Comparison of ENCODE assay signal across 10 mouse cellular contexts in the genomic region with DNA sequence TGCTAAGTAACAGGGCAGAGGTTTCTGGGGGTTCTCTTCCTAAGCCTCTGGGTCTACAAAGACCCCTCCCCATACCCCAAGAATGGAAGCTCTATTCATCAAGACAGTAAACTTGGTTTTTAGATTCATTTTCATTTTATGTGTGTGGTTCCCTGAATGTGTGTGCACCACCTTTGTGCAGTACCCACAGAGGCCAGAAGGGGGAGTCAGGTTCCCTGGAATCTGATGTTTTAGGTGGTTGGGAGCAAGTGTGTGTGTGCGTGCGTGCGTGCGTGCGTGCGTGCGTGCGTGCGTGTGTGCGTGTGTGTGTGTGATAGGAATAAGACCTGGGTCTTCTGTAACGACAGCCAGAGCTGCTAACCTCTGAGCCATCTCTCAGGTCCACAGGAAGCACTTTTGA. TPM values are rescaled to one million over a fixed set of nuclear protein-coding genes. Genes with fewer than 3 reads are reported as not detected.
A peak's percentile ranks its signal among the peaks of the same experiment; 100 is the strongest.
DNase-seq lines count a peak whose midpoint lies in the region; ATAC-seq and TF ChIP-seq lines count a peak whose summit lies in the region.
"Had no signal": no experiment of that assay in that cellular context is flagged by ENCODE, and none has a peak within 500 bp of the region (broad histone marks: within the 10 kb centered on the region; RNA-seq: fewer than 3 reads in every experiment).

No protein-coding gene starts in this region.

- 88% methylated on average over 11 of the region's 11 CpGs for WGBS in heart, embryonic 12.5 days
- WGBS in embryonic facial prominence, embryonic 13.5 days: 91% methylated on average over 11 of the region's 11 CpGs

- no peak overlapping the region for H3K9ac ChIP-seq in heart, embryonic 12.5 days
- H3K9ac ChIP-seq in embryonic facial prominence, embryonic 13.5 days: no peak overlapping the region
- H3K9ac ChIP-seq: embryonic facial prominence, embryonic 15.5 days had no signal

- no peaks in the 10 kb centered on the region for H3K36me3 ChIP-seq in heart, embryonic 12.5 days
- no peaks in the 10 kb centered on the region for H3K36me3 ChIP-seq in testis, adult 2 months (ENCODE audit: control insufficient read depth, insufficient read depth, low read length)
- no peaks in the 10 kb centered on the region for H3K36me3 ChIP-seq in embryonic facial prominence, embryonic 13.5 days
- H3K36me3 ChIP-seq: embryonic facial prominence, embryonic 15.5 days had no signal

- no peak for ATAC-seq in heart, embryonic 12.5 days (ENCODE audit: insufficient number of reproducible peaks, low FRiP score)
- no peak for ATAC-seq in embryonic facial prominence, embryonic 13.5 days (ENCODE audit: insufficient number of reproducible peaks, insufficient read depth, low FRiP score, low TSS enrichment, low read depth)

- TF ChIP-seq POLR2A in testis, adult 2 months (IDR thresholded peaks at IDR 0.05; ENCODE audit: control insufficient read depth, low read depth, low read length): no peak

- no peaks in the 10 kb centered on the region for H3K27me3 ChIP-seq in heart, embryonic 12.5 days (replicated peaks)
- no peaks in the 10 kb centered on the region for H3K27me3 ChIP-seq in testis, adult 2 months (ENCODE audit: control insufficient read depth, insufficient read depth, low read length)
- H3K27me3 ChIP-seq in embryonic facial prominence, embryonic 13.5 days: no peaks in the 10 kb centered on the region
- H3K27me3 ChIP-seq: embryonic facial prominence, embryonic 15.5 days had no signal

- H3K4me2 ChIP-seq in heart, embryonic 12.5 days: no peak overlapping the region
- no peak overlapping the region for H3K4me2 ChIP-seq in embryonic facial prominence, embryonic 13.5 days
- H3K4me2 ChIP-seq: embryonic facial prominence, embryonic 15.5 days had no signal

- H3K9me3 ChIP-seq in heart, embryonic 12.5 days (replicated peaks): peaks cover 20% of the 10 kb centered on the region
- peaks cover 8% of the 10 kb centered on the region; the same call in 1 of the 2 replicates for H3K9me3 ChIP-seq in embryonic facial prominence, embryonic 13.5 days

- peak; percentile 64; the same call in 1 of the 2 replicates for TF ChIP-seq CTCF in testis, adult 2 months (IDR thresholded peaks at IDR 0.05; ENCODE audit: control insufficient read depth, insufficient read depth, insufficient replicate concordance, low read depth, low read length)

- H3K27ac ChIP-seq in heart, embryonic 12.5 days (ENCODE audit: poor library complexity, severe bottlenecking): no peak overlapping the region
- H3K27ac ChIP-seq in testis, adult 2 months (ENCODE audit: control insufficient read depth, insufficient read depth, low read depth, low read length): no peak overlapping the region
- peak overlapping the region; percentile 48; the same call in 1 of the 2 replicates for H3K27ac ChIP-seq in embryonic facial prominence, embryonic 13.5 days
- H3K27ac ChIP-seq: embryonic facial prominence, embryonic 15.5 days had no signal

- DNase-seq in heart, postnatal 4 days: peak; percentile 47
- no peak for DNase-seq in testis, postnatal 14 days (ENCODE audit: low spot score)
- peak; percentile 70 for DNase-seq in testis, postnatal 10 days (ENCODE audit: low spot score)
- no peak for DNase-seq in cerebellum, adult 18-20 months
- no peak for DNase-seq in frontal cortex, postnatal 14 days (ENCODE audit: low spot score in 2 of 2)
- DNase-seq: heart, postnatal 36 days had no signal

- no peaks in the 10 kb centered on the region for H3K4me1 ChIP-seq in heart, embryonic 12.5 days (replicated peaks)
- H3K4me1 ChIP-seq in testis, adult 2 months (ENCODE audit: control insufficient read depth, insufficient read depth, low read length): peaks cover 11% of the 10 kb centered on the region
- peaks cover 14% of the 10 kb centered on the region for H3K4me1 ChIP-seq in embryonic facial prominence, embryonic 13.5 days

- no peak overlapping the region for H3K4me3 ChIP-seq in heart, embryonic 12.5 days
- H3K4me3 ChIP-seq in testis, adult 2 months (ENCODE audit: control insufficient read depth, low read depth, low read length): no peak overlapping the region
- H3K4me3 ChIP-seq in embryonic facial prominence, embryonic 13.5 days: no peak overlapping the region
- H3K4me3 ChIP-seq: embryonic facial prominence, embryonic 15.5 days had no signal

RNA-seq across cellular contexts. Expression of gene Minos1, which starts 14.2 kb away (rescaled TPM):
- 100 to 1,000 TPM; 588 to 656 TPM for total RNA-seq in heart, postnatal 4 days (2021)
- polyA plus RNA-seq in heart, embryonic 12.5 days (2016; fragmentation: Nextera tagmentation; extraction: Ambion mirVana): 682 and 719 TPM in 2 replicates
- polyA plus RNA-seq in testis, adult 2 months (2012; rRNA removed): 145 and 152 TPM in 2 replicates
- polyA plus RNA-seq in embryonic facial prominence, embryonic 13.5 days (2015; fragmentation: Nextera tagmentation; extraction: Ambion mirVana): 459 and 517 TPM in 2 replicates

RNA-seq across cellular contexts. Expression of gene Capzb, which starts 47.5 kb away (rescaled TPM):
- total RNA-seq in heart, postnatal 4 days (2021): 100 to 1,000 TPM; 423 to 429 TPM
- 395 and 402 TPM in 2 replicates for polyA plus RNA-seq in heart, embryonic 12.5 days (2016; fragmentation: Nextera tagmentation; extraction: Ambion mirVana)
- polyA plus RNA-seq in testis, adult 2 months (2012; rRNA removed): 286 and 311 TPM in 2 replicates
- polyA plus RNA-seq in embryonic facial prominence, embryonic 13.5 days (2015; fragmentation: Nextera tagmentation; extraction: Ambion mirVana): 396 and 424 TPM in 2 replicates

RNA-seq across cellular contexts. Expression of gene Nbl1, which starts 52.4 kb away (rescaled TPM):
- 10 to 100 TPM; 19.6 to 20.8 TPM for total RNA-seq in heart, postnatal 4 days (2021)
- 10.1 and 10.6 TPM in 2 replicates for polyA plus RNA-seq in heart, embryonic 12.5 days (2016; fragmentation: Nextera tagmentation; extraction: Ambion mirVana)
- polyA plus RNA-seq in testis, adult 2 months (2012; rRNA removed): 5.4 and 10.1 TPM in 2 replicates
- 144 and 187 TPM in 2 replicates for polyA plus RNA-seq in embryonic facial prominence, embryonic 13.5 days (2015; fragmentation: Nextera tagmentation; extraction: Ambion mirVana)

Comparison
In these comparisons a context has a peak if more than half of its experiments do, and no peak if none do; other contexts are left out.
1. DNase-seq: peak in heart, postnatal 4 days (single experiment) and testis, postnatal 10 days (single experiment); none in testis, postnatal 14 days (single experiment), cerebellum, adult 18-20 months (0 of 2) and frontal cortex, postnatal 14 days (0 of 2).
2. RNA of gene Nbl1, which starts 52.4 kb away (polyA plus RNA-seq): 144 to 187 TPM in embryonic facial prominence, embryonic 13.5 days; 10.1 to 10.6 TPM in heart, embryonic 12.5 days and 5.4 to 10.1 TPM in testis, adult 2 months; every median in the first group is over 10 times any median in the second.